Mouse (Mus musculus) kidney, postnatal 0 days (tissue): Measurements from ENCODE around the gene Macrod2. TPM values are rescaled to one million over a fixed set of nuclear protein-coding genes. Genes with fewer than 3 reads are reported as not detected.

Source experiments
- ATAC-seq: fragments of 200-750 bp; cut with Nextera tagmentation; replicated peaks from 2 replicates; pipeline ENCODE4 v1.8.0; 2017; ENCODE audit warnings: low read depth, moderate number of reproducible peaks, moderate TSS enrichment, moderate library complexity; ENCODE audit not compliant: low FRiP score
- DNase-seq: peaks from one replicate; pipeline ENCODE4 v3.0.0-alpha.2; 2016; ENCODE audit warnings: low spot score
- H3K27ac ChIP-seq: fragments of 300-500 bp; sonication (generic); 2 replicates; pipeline ENCODE4 v1.5.1; 2014; ENCODE audit warnings: mild to moderate bottlenecking
- H3K27me3 ChIP-seq: fragments of 300-500 bp; sonication (generic); 2 replicates; pipeline ENCODE4 v1.6.1; 2014; ENCODE audit warnings: low read length, mixed read lengths; ENCODE audit not compliant: insufficient read depth
- H3K36me3 ChIP-seq: fragments of 300-500 bp; sonication (generic); 2 replicates; pipeline ENCODE4 v1.6.1; 2014; ENCODE audit warnings: low read length, mixed read lengths; ENCODE audit not compliant: insufficient read depth
- H3K4me1 ChIP-seq: fragments of 300-500 bp; sonication (generic); replicated peaks from 2 replicates; pipeline ENCODE4 v1.6.1; 2014; ENCODE audit warnings: antibody characterized with exemption, low read length, mixed read lengths; ENCODE audit not compliant: insufficient read depth
- H3K4me2 ChIP-seq: fragments of 300-500 bp; sonication (generic); 2 replicates; pipeline ENCODE4 v1.6.1; 2014; ENCODE audit warnings: mild to moderate bottlenecking, low read length, moderate library complexity, mixed read lengths
- H3K4me3 ChIP-seq: fragments of 300-500 bp; sonication (generic); replicated peaks from 2 replicates; pipeline ENCODE4 v1.5.1; 2014; ENCODE audit warnings: low read depth, low read length
- H3K9ac ChIP-seq: fragments of 300-500 bp; sonication (generic); 2 replicates; pipeline ENCODE4 v1.6.1; 2014; ENCODE audit warnings: low read depth, low read length
- H3K9me3 ChIP-seq: fragments of 300-500 bp; sonication (generic); replicated peaks from 2 replicates; pipeline ENCODE4 v1.6.1; 2016; ENCODE audit warnings: low read length, inconsistent platforms, mixed read lengths
- CTCF ChIP-seq: IDR thresholded peaks from 2 replicates; pipeline ENCODE4 v1.5.1; 2016; ENCODE audit warnings: antibody characterized with exemption, low read depth, mild to moderate bottlenecking, moderate library complexity
- WGBS: fragments of 180-500 bp; shearing (Covaris S2); extraction: QIAGEN DNeasy Blood & Tissue Kit; methylation state at CpG from one replicate; pipeline ENCODE4 v1.1.7; 2014; 5-methylcytosine and 5-hydroxymethylcytosine counted together
- polyA plus RNA-seq: library from polyadenylated mRNA; unstranded; fragments of >200 nt; fragmentation: Nextera tagmentation; extraction: Ambion mirVana; gene quantifications from 2 replicates; pipeline ENCODE4 v1.2.1, GENCODE M21; 2015

Gene Macrod2
- polyA plus RNA-seq, 1 experiment from 2014 or later: 28.6 TPM

DNA sequence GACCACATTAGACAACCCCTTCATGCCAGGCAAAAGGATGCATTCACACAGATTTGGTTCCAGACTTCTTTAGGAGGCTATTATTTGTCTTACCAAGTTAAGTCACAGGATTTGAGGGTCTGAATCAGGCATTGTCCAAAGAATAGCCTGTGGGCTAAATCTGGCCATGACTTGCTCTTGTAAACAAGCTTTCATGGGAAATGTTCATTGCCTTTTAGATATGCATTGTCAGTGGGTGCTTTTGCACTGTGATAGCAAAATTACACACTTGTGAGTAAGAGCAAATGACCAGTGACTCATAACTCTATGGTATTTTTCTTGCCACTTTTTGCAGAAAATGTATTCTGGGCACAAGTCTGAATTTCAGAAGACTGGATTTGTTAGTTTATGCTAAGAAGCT is 1150.8 kb downstream of the Macrod2 start:
- Histone ChIP-seq H3K9me3 (no peaks in the 10 kb centered on the region), H3K4me2 (no peak overlapping the region), H3K27ac (no peak overlapping the region), H3K4me1 (no peaks in the 10 kb centered on the region), H3K9ac (no peak overlapping the region), H3K4me3 (no peak overlapping the region), H3K27me3 (no peaks in the 10 kb centered on the region), H3K36me3 (no peaks in the 10 kb centered on the region)
- DNase-seq (no peak), ATAC-seq (no peak)
- no peak for TF ChIP-seq CTCF

DNA sequence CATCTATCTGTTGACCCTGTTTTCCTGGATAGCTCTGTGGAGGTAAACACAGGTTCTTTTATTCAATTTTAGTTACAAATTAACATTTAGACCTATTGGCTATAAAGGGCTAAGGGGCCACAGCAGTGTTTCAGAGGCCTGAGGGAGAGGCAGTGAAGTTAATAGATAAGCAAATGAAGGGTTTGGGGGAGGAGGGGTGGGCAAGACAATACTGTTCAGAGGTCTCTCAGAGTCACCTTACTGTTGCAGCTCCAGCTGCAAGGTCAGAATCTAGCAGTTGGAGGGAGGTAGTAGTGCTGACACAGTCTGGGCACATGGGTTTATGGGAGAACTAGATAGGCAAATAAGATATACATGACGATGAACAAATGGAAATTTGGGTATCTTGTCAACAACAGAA is 1156.6 kb downstream of the Macrod2 start:
- Histone ChIP-seq H3K36me3 (no peaks in the 10 kb centered on the region), H3K4me1 (no peaks in the 10 kb centered on the region), H3K4me3 (no peak overlapping the region), H3K27ac (no peak overlapping the region), H3K4me2 (no peak overlapping the region), H3K9ac (no peak overlapping the region), H3K9me3 (no peaks in the 10 kb centered on the region), H3K27me3 (no peaks in the 10 kb centered on the region)
- TF ChIP-seq CTCF: no peak
- 88% methylated on average over 1 of the region's 1 CpGs for WGBS
- ATAC-seq (no peak), DNase-seq (no peak)

DNA sequence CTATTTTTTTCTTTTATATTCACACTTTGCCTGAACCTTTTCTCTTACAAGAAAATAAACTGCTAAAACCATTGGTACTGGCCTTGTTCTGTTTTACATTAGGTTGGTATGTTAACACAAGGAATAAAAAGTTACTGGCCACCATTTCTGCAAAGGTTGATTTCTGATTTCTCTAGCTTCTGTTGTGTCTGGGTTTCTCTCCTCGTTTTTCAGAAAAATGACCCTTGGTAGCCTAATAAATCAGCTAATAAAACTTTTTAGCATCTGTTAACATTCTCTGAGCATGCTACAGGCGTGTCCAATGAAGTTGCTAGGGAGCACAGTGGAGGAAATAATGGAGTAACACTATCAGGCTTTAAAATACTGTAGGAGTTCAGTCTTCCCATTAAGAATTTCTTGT is 1161.6 kb downstream of the Macrod2 start:
- Histone ChIP-seq H3K27me3 (no peaks in the 10 kb centered on the region), H3K9me3 (no peaks in the 10 kb centered on the region), H3K9ac (no peak overlapping the region), H3K4me3 (no peak overlapping the region), H3K4me2 (no peak overlapping the region), H3K36me3 (no peaks in the 10 kb centered on the region), H3K27ac (no peak overlapping the region), H3K4me1 (no peaks in the 10 kb centered on the region)
- 38% methylated on average over 2 of the region's 2 CpGs for WGBS
- ATAC-seq: no peak
- no peak for DNase-seq
- TF ChIP-seq CTCF: no peak

DNA sequence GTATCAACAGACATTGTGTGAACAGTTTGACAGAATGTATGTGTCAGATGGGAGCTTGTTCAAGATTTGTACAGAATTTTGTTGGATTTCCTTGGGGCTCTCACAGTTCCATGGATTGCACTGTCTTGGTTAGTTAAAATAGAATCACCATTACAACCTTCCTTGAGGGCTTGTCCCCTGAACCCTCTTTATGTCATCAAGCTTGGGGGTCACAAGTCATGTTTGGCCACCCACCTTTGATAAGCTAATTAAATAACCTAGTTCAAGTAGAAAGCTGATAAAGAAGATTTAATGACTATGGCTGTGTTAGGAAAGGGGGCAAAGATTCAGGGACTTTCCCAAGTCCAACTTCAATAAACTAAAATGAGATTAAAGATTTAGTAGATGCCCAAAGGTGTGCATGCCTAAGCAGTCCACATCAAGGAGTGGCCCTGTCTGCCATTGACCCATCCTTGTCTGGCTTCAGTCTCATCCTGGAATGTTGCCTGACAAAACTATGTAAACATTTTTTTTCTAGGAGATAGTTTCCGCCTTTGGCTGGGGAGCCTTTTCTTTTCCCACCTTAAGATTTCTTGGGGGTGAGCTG is 1163.2 kb downstream of the Macrod2 start:
- Histone ChIP-seq H3K9me3 (no peaks in the 10 kb centered on the region), H3K27me3 (no peaks in the 10 kb centered on the region), H3K27ac (no peak overlapping the region), H3K4me3 (no peak overlapping the region), H3K4me1 (no peaks in the 10 kb centered on the region), H3K9ac (no peak overlapping the region), H3K4me2 (no peak overlapping the region), H3K36me3 (no peaks in the 10 kb centered on the region)
- ATAC-seq (no peak), DNase-seq (no peak)
- no peak for TF ChIP-seq CTCF
- 86% methylated on average over 1 of the region's 1 CpGs for WGBS

DNA sequence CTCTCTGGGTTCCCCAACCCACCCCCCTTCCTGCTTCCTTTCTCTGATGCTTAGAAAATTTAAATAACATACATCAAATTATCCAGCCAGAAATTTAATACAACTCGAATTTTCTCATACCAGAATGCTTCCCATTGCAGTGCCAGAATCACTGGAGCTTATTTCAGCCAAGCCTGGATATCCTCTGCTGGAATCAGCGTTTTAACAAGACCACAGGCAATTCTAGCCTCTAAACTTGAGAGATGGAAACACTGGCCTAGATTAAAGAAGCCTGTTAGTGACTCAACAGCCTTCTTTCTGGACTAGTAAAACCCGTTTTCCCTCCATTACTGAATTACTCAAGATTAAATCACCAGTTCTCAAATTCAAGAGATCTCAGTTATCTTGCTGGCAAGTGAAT is 1170.9 kb downstream of the Macrod2 start:
- Histone ChIP-seq H3K9me3 (no peaks in the 10 kb centered on the region), H3K4me3 (no peak overlapping the region), H3K4me1 (no peaks in the 10 kb centered on the region), H3K27ac (no peak overlapping the region), H3K27me3 (no peaks in the 10 kb centered on the region), H3K36me3 (no peaks in the 10 kb centered on the region), H3K4me2 (no peak overlapping the region), H3K9ac (no peak overlapping the region)
- ATAC-seq (no peak), DNase-seq (no peak)
- 53% methylated on average over 3 of the region's 3 CpGs for WGBS
- TF ChIP-seq CTCF: no peak

DNA sequence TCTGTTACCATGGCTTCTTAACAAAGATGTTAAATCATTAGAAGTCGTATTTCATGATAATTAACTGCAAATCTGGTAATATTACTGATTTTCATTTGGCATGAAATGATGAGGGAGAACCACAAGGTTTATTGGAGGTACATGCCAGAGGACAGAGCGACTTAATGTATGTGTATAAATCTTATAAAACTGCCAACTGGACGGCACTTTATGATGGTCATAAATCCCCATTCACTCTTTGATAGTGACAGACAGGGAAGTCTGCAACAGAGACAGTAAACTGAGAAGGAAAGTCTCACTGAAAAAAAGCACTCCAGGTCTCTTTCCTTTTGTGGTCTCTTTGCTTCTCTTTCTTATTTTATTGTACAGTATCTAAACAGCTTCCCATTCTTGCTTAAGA is 1176.3 kb downstream of the Macrod2 start:
- no peak for ATAC-seq
- no peak overlapping the region for H3K4me2 ChIP-seq
- H3K36me3 ChIP-seq: no peaks in the 10 kb centered on the region
- H3K27ac ChIP-seq: no peak overlapping the region
- no peak for TF ChIP-seq CTCF
- H3K27me3 ChIP-seq: no peaks in the 10 kb centered on the region
- peak; percentile 21 for DNase-seq
- no peaks in the 10 kb centered on the region for H3K9me3 ChIP-seq
- 12% methylated on average over 3 of the region's 3 CpGs for WGBS
- no peaks in the 10 kb centered on the region for H3K4me1 ChIP-seq
- H3K4me3 ChIP-seq: no peak overlapping the region
- no peak overlapping the region for H3K9ac ChIP-seq

DNA sequence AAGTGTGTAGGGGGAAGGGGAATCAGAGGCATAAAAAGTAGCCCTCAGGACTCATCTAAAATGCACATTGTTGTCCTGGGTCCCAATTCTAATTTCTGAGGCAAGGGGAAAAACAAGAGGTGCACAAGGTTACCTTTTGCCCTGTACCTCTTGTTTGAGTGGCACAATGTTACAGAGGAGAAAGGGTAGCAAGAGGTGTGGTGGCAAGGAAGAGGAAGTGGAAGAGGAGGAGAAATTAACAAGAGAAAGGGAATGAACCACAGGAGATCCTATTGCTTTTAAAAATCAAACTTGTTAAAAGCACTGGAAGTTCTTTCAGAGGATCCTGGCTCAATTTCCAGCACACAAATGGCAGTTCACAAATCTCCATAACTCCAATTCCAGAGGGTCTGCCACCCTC is 1183.1 kb downstream of the Macrod2 start:
- TF ChIP-seq CTCF: no peak
- H3K27me3 ChIP-seq: no peaks in the 10 kb centered on the region

More for the DNA sequence above, 1183.1 kb downstream of the Macrod2 start:
- no peaks in the 10 kb centered on the region for H3K9me3 ChIP-seq
- H3K9ac ChIP-seq: no peak overlapping the region
- no peak overlapping the region for H3K4me2 ChIP-seq
- no peaks in the 10 kb centered on the region for H3K36me3 ChIP-seq
- no peak overlapping the region for H3K4me3 ChIP-seq
- no peak overlapping the region for H3K27ac ChIP-seq
- no peaks in the 10 kb centered on the region for H3K4me1 ChIP-seq
- DNase-seq (no peak), ATAC-seq (no peak)
